Mouse (Mus musculus) left cerebral cortex, adult 6 months (tissue): Measurements from ENCODE around the gene Gna13. TPM values are rescaled to one million over a fixed set of nuclear protein-coding genes. Genes with fewer than 3 reads are reported as not detected.

Source experiments
- long read RNA-seq, 2 experiments: library from polyadenylated mRNA; unstranded; transcript quantifications; one replicate each; pipeline ENCODE4 v2.0.0; 2019 to 2020
- polyA plus RNA-seq: library from polyadenylated mRNA; unstranded; fragments of <200 nt; fragmentation: Nextera tagmentation; gene quantifications from 2 replicates; pipeline ENCODE4 v1.2.3, GENCODE M21; 2021

Gna13 gene
- polyA plus RNA-seq: 19.4 and 30.2 TPM in 2 replicates
- long read RNA-seq, experiment 1, full-length matches to known transcripts: 104 of 129 reads
- long read RNA-seq, experiment 1, partial matches to known transcripts: 3 of 129 reads
- long read RNA-seq, experiment 1, other reads (novel, unspliced or antisense): 22 of 129 reads
- long read RNA-seq, experiment 2, full-length matches to known transcripts: 15 of 25 reads
- long read RNA-seq, experiment 2, partial matches to known transcripts: 0 of 25 reads
- long read RNA-seq, experiment 2, other reads (novel, unspliced or antisense): 10 of 25 reads

GRCm38 (mm10) chr11:109362463-109363190, at the start of gene Gna13:
Gna13 (plus strand) TSS chr11:109362831.

GRCm38 (mm10) chr11:109413617-109414016, 51.0 kb downstream of the Gna13 start, which contains the start of gene 9930022D16Rik:
9930022D16Rik (plus strand) TSS chr11:109413917.

DNA sequence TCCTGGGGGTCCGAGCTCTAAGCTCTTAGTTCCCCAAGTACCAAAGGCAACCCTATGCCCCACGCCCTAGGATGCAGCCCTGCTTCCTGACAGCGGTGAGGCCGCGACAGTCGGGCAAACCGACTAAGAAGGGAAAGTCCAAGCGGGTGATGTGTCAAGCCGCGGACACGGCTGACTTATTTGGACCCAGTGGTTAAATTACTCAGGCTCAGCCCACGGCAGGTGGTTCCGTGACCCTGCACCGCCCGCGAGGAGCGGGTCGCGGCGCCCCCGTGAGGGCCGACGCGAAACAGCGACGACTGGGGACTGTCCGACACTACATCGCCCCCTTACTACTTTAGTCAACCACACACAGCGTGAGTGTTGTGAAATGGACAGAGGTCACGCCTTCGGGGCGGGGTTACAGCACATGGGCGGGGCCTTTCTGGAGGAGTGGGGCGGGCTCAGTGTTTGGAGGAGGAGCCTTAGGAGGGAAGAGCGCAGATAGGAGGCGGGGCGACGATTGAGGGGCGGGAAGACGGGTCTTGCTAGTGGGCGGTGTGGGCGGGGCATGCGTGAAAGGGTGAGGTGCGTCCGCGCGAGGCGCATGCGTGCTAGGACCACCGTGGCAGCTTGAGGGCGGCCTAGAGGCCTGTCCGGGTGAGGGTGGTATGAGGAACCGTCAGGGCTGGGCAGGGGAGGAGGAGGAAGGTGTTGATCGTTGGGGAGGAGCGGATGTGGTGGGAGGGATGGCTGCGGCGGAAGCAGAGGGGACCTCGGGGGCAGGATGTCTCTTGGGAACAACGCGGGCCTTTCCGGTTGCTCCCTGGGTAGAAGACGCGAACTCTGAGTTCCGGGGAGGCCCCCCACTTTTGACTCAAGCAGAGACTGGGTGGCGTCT, 63.0 kb downstream of the Gna13 start, which contains the start of gene Amz2:
Gene Amz2, plus strand, starts transcription at position 555 of the 880 bp plus-strand sequence.

Other genes with a start within 250 kb of the Gna13 start
- 0.10 TPM in 1 of 2 replicates, not detected in the other for gene E030025P04Rik, start 218.5 kb upstream of the Gna13 start, polyA plus RNA-seq
- 28.5 and 35.3 TPM in 2 replicates for gene Rgs9, start 64.7 kb upstream of the Gna13 start, polyA plus RNA-seq
- gene 9930022D16Rik, start 51.1 kb downstream of the Gna13 start, polyA plus RNA-seq: not detected in 2 replicates
- 23.4 and 33.9 TPM in 2 replicates for gene Amz2, start 63.1 kb downstream of the Gna13 start, polyA plus RNA-seq
- gene Arsg, start 110.5 kb downstream of the Gna13 start, polyA plus RNA-seq: 15.2 and 16.0 TPM in 2 replicates
- gene Slc16a6, start 110.8 kb downstream of the Gna13 start, polyA plus RNA-seq: 5.2 and 6.3 TPM in 2 replicates
- gene Wipi1, start 249.1 kb downstream of the Gna13 start, polyA plus RNA-seq: 18.0 and 22.8 TPM in 2 replicates